Mouse (Mus musculus): ENCODE data around the gene Gm27021. TPM values are rescaled to one million over a fixed set of nuclear protein-coding genes. Genes with fewer than 3 reads are reported as not detected.

Gene Gm27021
- polyA plus RNA-seq, 1 experiment from 2014 or later, result 5.5 TPM

DNA sequence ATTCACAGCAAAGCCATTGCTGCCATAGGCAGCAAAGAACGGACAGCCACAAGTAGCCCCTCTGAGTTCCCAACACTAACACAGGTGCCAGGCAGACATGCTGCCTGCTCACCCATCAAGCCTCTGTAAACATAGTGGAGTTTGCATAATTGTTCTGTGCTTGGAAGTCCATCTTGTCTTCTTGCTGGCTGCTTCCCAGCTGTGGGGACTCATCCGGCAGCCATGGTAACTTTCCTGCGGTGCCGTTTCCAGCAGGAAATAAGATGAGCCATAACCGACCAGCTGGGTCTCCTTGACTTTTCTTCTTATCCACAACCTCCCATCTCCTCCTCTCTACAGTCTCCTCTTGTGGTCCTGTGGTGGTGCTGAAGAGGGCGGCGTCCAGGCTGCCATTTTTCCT lies 30.5 kb upstream of the Gm27021 start:
- WGBS, result 92% methylated on average over 7 of the region's 7 CpGs
- H3K27me3 ChIP-seq, result no peaks in the 10 kb centered on the region
- no peak overlapping the region for H3K4me3 ChIP-seq
- H3K4me1 ChIP-seq (replicated peaks), result peaks cover 15% of the 10 kb centered on the region; the same call in 1 of the 2 replicates
- no peak for ATAC-seq (ENCODE audit: low read depth)
- H3K36me3 ChIP-seq, result no peaks in the 10 kb centered on the region
- no peak overlapping the region for H3K9ac ChIP-seq
- H3K9me3 ChIP-seq, result no peaks in the 10 kb centered on the region
- H3K27ac ChIP-seq (replicated peaks), result no peak overlapping the region
- H3K4me2 ChIP-seq, result no peak overlapping the region

- Histone ChIP-seq H3K4me1 (replicated peaks) (peaks cover 15% of the 10 kb centered on the region; the same call in 1 of the 2 replicates), H3K9ac (no peak overlapping the region), H3K36me3 (no peaks in the 10 kb centered on the region), H3K4me3 (no peak overlapping the region), H3K27ac (replicated peaks) (no peak overlapping the region), H3K27me3 (no peaks in the 10 kb centered on the region), H3K4me2 (no peak overlapping the region), H3K9me3 (no peaks in the 10 kb centered on the region)
- no peak for ATAC-seq (ENCODE audit: low read depth)
Measured at GRCm38 (mm10) chr8:120697979-120698272, 30.0 kb upstream of the Gm27021 start.

GRCm38 (mm10) chr8:120697154-120697978 lies 29.5 kb upstream of the Gm27021 start:
- peaks cover 15% of the 10 kb centered on the region; the same call in 1 of the 2 replicates for H3K4me1 ChIP-seq (replicated peaks)
- H3K9me3 ChIP-seq, result no peaks in the 10 kb centered on the region
- 78% methylated on average over 17 of the region's 17 CpGs for WGBS
- H3K4me2 ChIP-seq, result no peak overlapping the region
- H3K27me3 ChIP-seq, result no peaks in the 10 kb centered on the region
- ATAC-seq (ENCODE audit: low read depth), result no peak
- no peak overlapping the region for H3K27ac ChIP-seq (replicated peaks)
- H3K36me3 ChIP-seq, result no peaks in the 10 kb centered on the region
- no peak overlapping the region for H3K4me3 ChIP-seq
- H3K9ac ChIP-seq, result no peak overlapping the region

- Histone ChIP-seq H3K27me3 (no peaks in the 10 kb centered on the region), H3K4me3 (no peak overlapping the region), H3K36me3 (no peaks in the 10 kb centered on the region), H3K9me3 (no peaks in the 10 kb centered on the region), H3K4me1 (replicated peaks) (peaks cover 15% of the 10 kb centered on the region; the same call in 1 of the 2 replicates), H3K9ac (no peak overlapping the region), H3K27ac (replicated peaks) (no peak overlapping the region), H3K4me2 (no peak overlapping the region)
- 60% methylated on average over 13 of the region's 13 CpGs for WGBS
- no peak for ATAC-seq (ENCODE audit: low read depth)
Measured at GRCm38 (mm10) chr8:120696401-120697153, 28.7 kb upstream of the Gm27021 start.

DNA sequence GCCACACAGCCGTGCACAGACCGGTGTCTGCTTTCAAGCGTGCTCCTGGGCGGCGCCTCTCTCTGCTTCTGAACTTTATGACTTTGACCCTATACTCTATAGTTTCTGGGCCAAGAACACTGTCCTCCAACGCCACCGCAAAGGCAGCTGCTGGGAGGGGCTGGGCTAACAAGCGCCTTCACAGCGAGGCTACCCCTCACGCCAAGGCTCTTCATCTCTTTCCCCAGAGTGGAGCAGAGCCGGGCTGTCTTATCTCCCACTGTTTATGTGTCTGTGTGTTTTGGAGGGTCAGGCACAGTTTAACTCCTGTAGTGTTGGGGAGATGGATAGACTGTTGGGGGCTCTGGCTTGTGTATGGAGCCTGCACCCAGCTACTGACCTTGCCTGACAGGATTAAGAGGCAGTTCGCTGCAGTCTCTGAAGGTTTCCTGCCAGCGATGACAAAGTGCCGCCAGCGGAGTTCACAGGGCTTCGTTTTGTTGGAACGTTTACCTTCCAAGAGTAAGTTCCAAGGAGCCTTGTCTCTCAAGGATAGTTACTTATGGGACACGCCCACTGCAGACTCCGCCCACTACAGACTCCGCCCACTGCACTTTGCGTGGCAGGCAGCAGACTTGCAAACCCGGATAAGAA lies 26.1 kb upstream of the Gm27021 start:
- Histone ChIP-seq H3K27me3 (no peaks in the 10 kb centered on the region), H3K4me1 (replicated peaks) (peaks cover 15% of the 10 kb centered on the region; the same call in 1 of the 2 replicates), H3K9ac (no peak overlapping the region), H3K4me2 (no peak overlapping the region), H3K36me3 (no peaks in the 10 kb centered on the region), H3K9me3 (no peaks in the 10 kb centered on the region), H3K27ac (replicated peaks) (no peak overlapping the region), H3K4me3 (no peak overlapping the region)
- 49% methylated on average over 22 of the region's 22 CpGs for WGBS
- no peak for ATAC-seq (ENCODE audit: low read depth)

DNA sequence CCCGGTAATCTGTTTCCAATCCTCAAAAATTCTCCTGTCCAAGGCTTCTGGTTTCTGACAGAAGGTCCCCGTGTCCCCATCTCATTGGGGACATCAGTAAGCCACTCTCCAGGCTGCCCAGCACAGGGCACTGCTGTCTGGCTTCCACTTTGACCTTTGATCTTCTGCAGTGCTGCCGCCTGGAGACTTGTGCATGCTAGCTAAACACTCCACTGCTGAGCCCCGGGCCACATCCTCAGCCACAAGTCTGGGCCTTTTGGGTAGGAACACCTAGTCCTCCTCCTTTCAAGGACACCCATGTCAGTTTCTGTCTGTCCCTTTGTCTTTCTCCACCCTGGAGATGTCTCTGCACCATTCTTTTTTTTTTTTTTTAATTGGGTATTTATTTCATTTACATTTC lies 25.1 kb upstream of the Gm27021 start:
- ATAC-seq (ENCODE audit: low read depth), result no peak
- H3K27me3 ChIP-seq, result no peaks in the 10 kb centered on the region
- H3K36me3 ChIP-seq, result no peaks in the 10 kb centered on the region
- no peak overlapping the region for H3K9ac ChIP-seq
- no peak overlapping the region for H3K4me3 ChIP-seq
- peaks cover 15% of the 10 kb centered on the region; the same call in 1 of the 2 replicates for H3K4me1 ChIP-seq (replicated peaks)
- WGBS, result 73% methylated on average over 4 of the region's 4 CpGs
- no peak overlapping the region for H3K27ac ChIP-seq (replicated peaks)
- no peaks in the 10 kb centered on the region for H3K9me3 ChIP-seq
- no peak overlapping the region for H3K4me2 ChIP-seq

DNA sequence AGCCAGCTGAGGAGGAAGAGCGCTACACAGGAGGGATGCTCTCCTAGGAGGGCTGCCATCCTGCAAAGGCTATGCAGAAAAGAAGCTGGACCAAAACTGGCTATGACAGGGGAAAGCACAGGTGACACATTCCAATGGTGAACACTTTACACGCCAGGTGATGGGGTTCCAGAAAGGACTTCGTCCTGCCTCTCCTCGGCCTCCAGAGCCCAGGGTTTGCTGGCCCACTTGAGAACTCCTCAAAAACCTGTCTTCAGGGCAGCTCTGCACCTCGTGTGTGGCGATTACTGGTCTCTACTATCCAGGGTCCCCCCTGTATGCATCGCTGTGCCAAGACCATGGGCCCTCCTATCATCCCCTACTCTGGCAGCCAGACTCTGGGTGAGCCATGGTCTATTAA lies 20.6 kb upstream of the Gm27021 start:
- H3K27me3 ChIP-seq, result no peaks in the 10 kb centered on the region
- 0 out of 2 replicates have a peak, but pooled peaks cover 2% of the 10 kb centered on the region for H3K4me1 ChIP-seq (replicated peaks)
- H3K4me2 ChIP-seq, result no peak overlapping the region
- no peak overlapping the region for H3K4me3 ChIP-seq
- no peak for ATAC-seq (ENCODE audit: low read depth)
- H3K27ac ChIP-seq (replicated peaks), result no peak overlapping the region
- WGBS, result 91% methylated on average over 7 of the region's 7 CpGs
- H3K9me3 ChIP-seq, result no peaks in the 10 kb centered on the region
- H3K36me3 ChIP-seq, result no peaks in the 10 kb centered on the region
- H3K9ac ChIP-seq, result no peak overlapping the region

DNA sequence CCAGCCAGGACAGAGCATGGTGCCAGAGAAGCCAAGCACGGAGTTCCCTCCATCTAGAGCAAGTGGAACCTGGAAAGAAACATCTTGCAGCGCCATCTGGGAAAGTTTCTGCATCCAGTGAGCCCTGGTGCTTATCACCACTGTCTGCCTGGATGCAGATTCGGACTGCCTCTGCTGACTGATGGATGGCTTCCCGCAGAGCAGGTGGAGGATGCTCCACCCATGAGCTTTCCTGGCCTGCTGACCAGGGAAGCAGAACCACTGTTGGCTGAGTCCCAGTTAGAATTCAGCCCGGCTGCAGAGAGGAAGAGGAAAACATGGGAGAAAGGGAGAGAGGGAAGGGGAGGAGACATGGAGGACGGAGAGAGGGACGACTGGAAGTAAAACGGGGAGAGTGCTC lies 19.9 kb upstream of the Gm27021 start:
- H3K27me3 ChIP-seq, result no peaks in the 10 kb centered on the region
- no peaks in the 10 kb centered on the region for H3K9me3 ChIP-seq
- H3K9ac ChIP-seq, result no peak overlapping the region
- no peak overlapping the region for H3K4me2 ChIP-seq
- H3K36me3 ChIP-seq, result no peaks in the 10 kb centered on the region
- no peak for ATAC-seq (ENCODE audit: low read depth)
- H3K4me3 ChIP-seq, result no peak overlapping the region
- 76% methylated on average over 8 of the region's 8 CpGs for WGBS
- H3K4me1 ChIP-seq (replicated peaks), result 0 out of 2 replicates have a peak, but pooled peaks cover 4% of the 10 kb centered on the region
- H3K27ac ChIP-seq (replicated peaks), result no peak overlapping the region

DNA sequence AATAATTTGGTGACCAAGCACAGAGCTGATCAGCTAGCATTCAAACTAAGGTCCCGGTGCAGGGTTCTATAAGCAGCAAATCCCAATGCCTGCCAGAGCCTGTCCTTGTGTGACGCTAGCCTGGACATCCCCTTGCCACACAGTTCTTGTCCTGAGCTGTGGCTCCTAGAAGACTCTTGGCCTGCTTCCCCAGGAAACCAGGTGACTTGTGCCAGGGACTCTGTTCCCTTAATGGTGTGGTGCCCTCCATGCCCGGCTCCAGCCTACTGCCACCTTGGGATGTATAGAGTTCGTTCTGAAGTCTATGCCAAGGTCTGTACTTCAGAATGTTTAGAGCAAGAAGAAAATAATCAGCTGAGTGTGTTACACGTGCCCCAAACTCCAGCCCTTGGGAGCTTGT lies 18.7 kb upstream of the Gm27021 start:
- Histone ChIP-seq H3K27me3 (no peaks in the 10 kb centered on the region), H3K9ac (no peak overlapping the region), H3K4me2 (no peak overlapping the region), H3K27ac (replicated peaks) (no peak overlapping the region), H3K36me3 (no peaks in the 10 kb centered on the region), H3K4me1 (replicated peaks) (0 out of 2 replicates have a peak, but pooled peaks cover 4% of the 10 kb centered on the region), H3K4me3 (no peak overlapping the region), H3K9me3 (no peaks in the 10 kb centered on the region)
- ATAC-seq (ENCODE audit: low read depth), result no peak
- WGBS, result 90% methylated on average over 5 of the region's 5 CpGs

GRCm38 (mm10) chr8:120686051-120686450 lies 18.2 kb upstream of the Gm27021 start:
- Histone ChIP-seq H3K36me3 (no peaks in the 10 kb centered on the region), H3K4me3 (no peak overlapping the region), H3K4me1 (replicated peaks) (0 out of 2 replicates have a peak, but pooled peaks cover 4% of the 10 kb centered on the region), H3K4me2 (no peak overlapping the region), H3K9ac (no peak overlapping the region), H3K27ac (replicated peaks) (no peak overlapping the region), H3K27me3 (no peaks in the 10 kb centered on the region), H3K9me3 (no peaks in the 10 kb centered on the region)
- WGBS, result 85% methylated on average over 13 of the region's 13 CpGs
- ATAC-seq (ENCODE audit: low read depth), result no peak

DNA sequence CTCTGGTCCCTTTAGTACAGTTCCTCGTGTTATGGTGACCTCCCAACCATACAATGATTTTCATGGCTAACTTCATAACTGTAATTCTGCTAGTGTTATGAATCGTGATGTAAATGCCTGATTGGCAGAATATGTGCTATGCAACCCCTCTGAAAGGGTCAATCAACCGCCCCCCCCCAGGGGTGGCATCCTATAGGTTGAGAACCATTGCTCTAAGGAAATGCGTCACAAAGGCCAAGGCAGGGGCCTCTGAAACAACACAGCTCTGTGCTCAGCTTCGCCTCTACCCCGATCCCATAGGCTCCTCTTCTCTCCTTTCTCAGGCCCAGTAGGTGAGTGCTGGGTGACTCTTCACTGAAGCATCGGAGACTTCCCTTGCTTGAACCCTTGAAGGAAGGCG lies 17.7 kb upstream of the Gm27021 start:
- no peak overlapping the region for H3K9ac ChIP-seq
- no peak for ATAC-seq (ENCODE audit: low read depth)
- 75% methylated on average over 8 of the region's 8 CpGs for WGBS
- H3K4me3 ChIP-seq, result no peak overlapping the region
- H3K36me3 ChIP-seq, result no peaks in the 10 kb centered on the region
- H3K27ac ChIP-seq (replicated peaks), result no peak overlapping the region
- no peaks in the 10 kb centered on the region for H3K27me3 ChIP-seq
- no peak overlapping the region for H3K4me2 ChIP-seq
- no peaks in the 10 kb centered on the region for H3K9me3 ChIP-seq
- 0 out of 2 replicates have a peak, but pooled peaks cover 4% of the 10 kb centered on the region for H3K4me1 ChIP-seq (replicated peaks)

DNA sequence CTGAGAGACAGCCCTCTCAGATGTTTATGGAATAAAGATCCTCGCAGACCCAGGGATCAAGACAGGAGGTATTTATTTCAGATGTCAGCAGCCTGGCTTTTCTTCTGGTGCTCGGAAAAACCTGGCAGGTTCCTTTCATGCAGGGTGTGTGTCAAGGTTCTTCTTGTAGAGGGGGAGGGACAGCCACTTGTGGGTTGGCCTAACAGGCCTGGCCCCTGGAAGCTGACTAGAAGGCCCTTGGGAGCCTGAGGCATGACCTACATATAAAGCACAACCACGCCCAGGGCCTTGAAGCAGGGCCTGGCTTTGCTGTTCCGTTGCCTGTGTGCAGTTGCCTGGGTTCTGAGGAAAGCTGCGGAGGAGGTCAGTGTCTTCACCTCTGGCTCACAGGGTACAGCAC lies 17.2 kb upstream of the Gm27021 start:
- Histone ChIP-seq H3K27me3 (no peaks in the 10 kb centered on the region), H3K9me3 (no peaks in the 10 kb centered on the region), H3K4me2 (no peak overlapping the region), H3K4me1 (replicated peaks) (0 out of 2 replicates have a peak, but pooled peaks cover 4% of the 10 kb centered on the region), H3K27ac (replicated peaks) (no peak overlapping the region), H3K9ac (no peak overlapping the region), H3K36me3 (no peaks in the 10 kb centered on the region), H3K4me3 (no peak overlapping the region)
- 81% methylated on average over 5 of the region's 5 CpGs for WGBS
- no peak for ATAC-seq (ENCODE audit: low read depth)
